Mouse (Mus musculus): ENCODE results near the gene Gfm1.

- TF ChIP-seq MAFK (IDR thresholded peaks at IDR 0.05; ENCODE audit: insufficient read depth, low read depth, low read length) = no peak
- no peak for TF ChIP-seq ZC3H11A (IDR thresholded peaks at IDR 0.05; ENCODE audit: borderline replicate concordance, low read depth, low read length)
These were observed 32.7 kb downstream of the Gfm1 start for GRCm38 (mm10) chr3:67462578-67462977.
